Mouse (Mus musculus): ENCODE measurements around the gene Mical2. TPM values are rescaled to one million over a fixed set of nuclear protein-coding genes. Genes with fewer than 3 reads are reported as not detected.

Mical2 gene
- polyA plus RNA-seq, 1 experiment = 173 TPM

DNA sequence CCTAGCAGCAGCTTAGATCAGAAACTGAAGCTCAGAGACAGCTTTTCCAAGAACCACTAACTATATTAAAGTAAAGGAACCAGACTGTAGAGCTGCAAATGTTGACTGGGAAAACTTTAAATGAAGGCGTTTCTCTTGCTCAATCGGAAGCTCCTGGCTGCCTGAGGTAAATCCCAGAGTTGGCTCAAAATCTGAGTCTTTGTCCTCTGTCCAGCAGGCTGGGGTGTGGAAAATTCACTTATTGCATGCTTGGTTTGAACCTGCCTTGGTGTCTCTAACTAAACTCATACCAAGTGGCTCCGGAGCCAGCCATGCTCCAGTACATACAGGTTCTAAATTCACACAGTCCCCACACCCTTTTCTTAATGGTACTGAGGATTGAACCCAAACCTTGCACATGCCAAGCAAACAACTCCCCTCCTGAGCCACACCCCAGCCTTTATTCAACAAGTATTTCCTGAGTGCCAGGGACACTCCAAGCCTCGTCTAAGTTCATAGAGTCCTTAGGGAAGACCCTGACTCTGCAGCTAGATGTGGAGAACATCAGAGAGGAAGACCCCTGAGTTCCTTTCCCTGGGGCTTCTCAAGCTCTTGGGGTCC is 20.3 kb downstream of the Mical2 start:
- 26% methylated on average over 4 of the region's 4 CpGs for WGBS
- H3K4me1 ChIP-seq (ENCODE audit: control insufficient read depth, insufficient read depth, low read length) = peaks cover 58% of the 10 kb centered on the region
- TF ChIP-seq CTCF (IDR thresholded peaks at IDR 0.05; ENCODE audit: borderline replicate concordance, insufficient read depth, low read depth, low read length) (no peak), POLR2A (IDR thresholded peaks at IDR 0.05; ENCODE audit: borderline replicate concordance, insufficient read depth, low read length) (no peak)
- H3K27ac ChIP-seq (ENCODE audit: insufficient read depth, low read length) = no peak overlapping the region
- no peak overlapping the region for H3K4me3 ChIP-seq (replicated peaks; ENCODE audit: insufficient read depth, low read depth, low read length)
- no peak for DNase-seq
- no peaks in the 10 kb centered on the region; the same call in 1 of the 2 replicates for H3K27me3 ChIP-seq (ENCODE audit: control insufficient read depth, insufficient read depth, low read length)

DNA sequence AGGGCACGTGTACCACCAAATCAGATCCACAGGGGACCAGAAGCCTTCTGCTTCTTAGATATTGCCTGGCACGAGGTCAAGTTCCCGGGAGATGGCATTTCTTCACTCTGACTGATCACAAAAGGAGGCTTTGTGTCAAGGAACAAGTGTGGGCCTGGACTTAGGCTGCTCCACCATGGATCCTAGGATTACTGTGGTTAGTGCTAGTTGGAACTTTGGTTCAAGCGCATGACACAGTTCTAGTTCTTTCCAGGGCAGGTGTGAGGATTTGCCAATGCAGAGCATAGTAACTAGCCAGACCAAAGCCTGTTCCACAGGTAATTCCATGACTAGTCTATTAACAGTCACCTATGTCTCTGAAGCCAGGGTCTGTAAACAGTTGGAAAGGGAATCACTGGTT is 20.8 kb downstream of the Mical2 start:
- no peak for TF ChIP-seq POLR2A (IDR thresholded peaks at IDR 0.05; ENCODE audit: borderline replicate concordance, insufficient read depth, low read length)
- no peak for TF ChIP-seq CTCF (IDR thresholded peaks at IDR 0.05; ENCODE audit: borderline replicate concordance, insufficient read depth, low read depth, low read length)
- H3K27me3 ChIP-seq (ENCODE audit: control insufficient read depth, insufficient read depth, low read length) = no peaks in the 10 kb centered on the region; the same call in 1 of the 2 replicates
- peaks cover 53% of the 10 kb centered on the region for H3K4me1 ChIP-seq (ENCODE audit: control insufficient read depth, insufficient read depth, low read length)
- no peak for DNase-seq
- H3K27ac ChIP-seq (ENCODE audit: insufficient read depth, low read length) = no peak overlapping the region
- H3K4me3 ChIP-seq (replicated peaks; ENCODE audit: insufficient read depth, low read depth, low read length) = no peak overlapping the region
- WGBS = 43% methylated on average over 4 of the region's 4 CpGs

- no peak for DNase-seq
- Histone ChIP-seq H3K4me1 (ENCODE audit: control insufficient read depth, insufficient read depth, low read length) (peaks cover 45% of the 10 kb centered on the region), H3K27me3 (ENCODE audit: control insufficient read depth, insufficient read depth, low read length) (no peaks in the 10 kb centered on the region), H3K4me3 (replicated peaks; ENCODE audit: insufficient read depth, low read depth, low read length) (no peak overlapping the region), H3K27ac (ENCODE audit: insufficient read depth, low read length) (no peak overlapping the region)
- TF ChIP-seq POLR2A (IDR thresholded peaks at IDR 0.05; ENCODE audit: borderline replicate concordance, insufficient read depth, low read length) = no peak
- TF ChIP-seq CTCF (IDR thresholded peaks at IDR 0.05; ENCODE audit: borderline replicate concordance, insufficient read depth, low read depth, low read length) = no peak
- 73% methylated on average over 3 of the region's 3 CpGs for WGBS
Measured at GRCm38 (mm10) chr7:112247890-112248289, 22.2 kb downstream of the Mical2 start.

GRCm38 (mm10) chr7:112249476-112249875 is 23.8 kb downstream of the Mical2 start:
- H3K27ac ChIP-seq (ENCODE audit: insufficient read depth, low read length) = 0 out of 2 replicates have a peak overlapping the region, but pooled peaks have one; percentile 7
- H3K4me1 ChIP-seq (ENCODE audit: control insufficient read depth, insufficient read depth, low read length) = peaks cover 31% of the 10 kb centered on the region
- 13% methylated on average over 4 of the region's 4 CpGs for WGBS
- no peak for DNase-seq
- H3K4me3 ChIP-seq (replicated peaks; ENCODE audit: insufficient read depth, low read depth, low read length) = no peak overlapping the region
- no peaks in the 10 kb centered on the region for H3K27me3 ChIP-seq (ENCODE audit: control insufficient read depth, insufficient read depth, low read length)
- no peak for TF ChIP-seq POLR2A (IDR thresholded peaks at IDR 0.05; ENCODE audit: borderline replicate concordance, insufficient read depth, low read length)
- TF ChIP-seq CTCF (IDR thresholded peaks at IDR 0.05; ENCODE audit: borderline replicate concordance, insufficient read depth, low read depth, low read length) = no peak

DNA sequence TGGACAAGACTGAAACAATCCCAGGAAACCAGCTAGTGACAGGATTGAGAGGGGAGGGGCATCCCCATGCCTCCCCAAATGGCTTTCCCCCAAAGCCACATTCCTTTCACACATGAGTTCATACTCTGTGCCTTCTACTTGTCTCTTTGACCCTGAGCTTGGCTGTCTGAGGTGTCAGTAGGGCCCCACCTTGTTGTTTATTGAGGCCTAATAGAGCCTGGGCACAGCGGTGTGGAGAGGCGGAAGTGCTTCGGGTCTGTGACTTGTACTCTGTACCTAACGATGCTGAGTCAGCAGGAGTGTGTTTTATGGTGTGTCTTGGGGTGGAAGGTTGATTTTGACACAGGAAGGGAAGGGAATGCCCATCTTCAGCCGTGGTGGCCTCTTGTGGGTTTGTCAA is 26.4 kb downstream of the Mical2 start:
- 74% methylated on average over 5 of the region's 5 CpGs for WGBS
- H3K4me1 ChIP-seq (ENCODE audit: control insufficient read depth, insufficient read depth, low read length) = peaks cover 29% of the 10 kb centered on the region
- H3K27me3 ChIP-seq (ENCODE audit: control insufficient read depth, insufficient read depth, low read length) = no peaks in the 10 kb centered on the region
- DNase-seq = no peak
- no peak overlapping the region for H3K4me3 ChIP-seq (replicated peaks; ENCODE audit: insufficient read depth, low read depth, low read length)
- TF ChIP-seq CTCF (IDR thresholded peaks at IDR 0.05; ENCODE audit: borderline replicate concordance, insufficient read depth, low read depth, low read length) = no peak
- TF ChIP-seq POLR2A (IDR thresholded peaks at IDR 0.05; ENCODE audit: borderline replicate concordance, insufficient read depth, low read length) = no peak
- no peak overlapping the region for H3K27ac ChIP-seq (ENCODE audit: insufficient read depth, low read length)

- no peaks in the 10 kb centered on the region for H3K27me3 ChIP-seq (ENCODE audit: control insufficient read depth, insufficient read depth, low read length)
- no peak overlapping the region for H3K4me3 ChIP-seq (replicated peaks; ENCODE audit: insufficient read depth, low read depth, low read length)
- 86% methylated on average over 3 of the region's 3 CpGs for WGBS
- no peak for TF ChIP-seq POLR2A (IDR thresholded peaks at IDR 0.05; ENCODE audit: borderline replicate concordance, insufficient read depth, low read length)
- TF ChIP-seq CTCF (IDR thresholded peaks at IDR 0.05; ENCODE audit: borderline replicate concordance, insufficient read depth, low read depth, low read length) = no peak
- H3K4me1 ChIP-seq (ENCODE audit: control insufficient read depth, insufficient read depth, low read length) = peaks cover 30% of the 10 kb centered on the region
- DNase-seq = no peak
- H3K27ac ChIP-seq (ENCODE audit: insufficient read depth, low read length) = no peak overlapping the region
Measured at GRCm38 (mm10) chr7:112254233-112254632, 28.6 kb downstream of the Mical2 start.

DNA sequence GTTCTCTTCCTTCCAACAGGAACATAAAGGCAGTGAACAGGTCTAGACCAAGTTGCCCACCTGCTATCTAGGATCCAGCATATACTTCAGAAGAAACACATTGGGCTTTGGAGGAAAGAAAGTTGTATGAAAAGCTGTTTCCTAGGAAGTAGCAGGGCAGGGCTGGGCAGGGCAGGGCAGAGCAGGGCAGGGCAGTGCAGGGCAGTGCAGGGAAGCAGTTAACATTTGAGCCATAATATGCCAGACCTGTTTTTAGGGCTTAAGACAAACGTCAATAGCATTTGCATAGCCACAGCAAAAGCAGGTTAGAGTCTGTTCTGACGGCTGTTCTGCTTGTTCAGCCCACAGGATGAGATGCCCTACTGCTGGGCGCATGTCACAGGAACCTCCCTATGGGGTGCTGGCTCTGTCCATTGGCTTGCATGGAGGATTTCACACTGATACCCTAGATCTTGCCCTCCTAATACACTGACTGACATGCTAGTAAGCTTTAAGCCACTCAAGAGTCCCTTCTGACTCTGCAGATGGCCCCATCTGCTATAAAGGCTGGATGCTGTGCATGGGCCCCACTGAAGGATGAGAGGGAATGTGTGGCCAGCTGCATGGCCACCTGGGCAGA is 29.7 kb downstream of the Mical2 start:
- DNase-seq = peak in 1 of 2 experiments; percentile 67
- 12% methylated on average over 3 of the region's 3 CpGs for WGBS
- Histone ChIP-seq H3K4me3 (replicated peaks; ENCODE audit: insufficient read depth, low read depth, low read length) (no peak overlapping the region), H3K4me1 (ENCODE audit: control insufficient read depth, insufficient read depth, low read length) (peaks cover 27% of the 10 kb centered on the region), H3K27ac (ENCODE audit: insufficient read depth, low read length) (peak overlapping the region; percentile 46), H3K27me3 (ENCODE audit: control insufficient read depth, insufficient read depth, low read length) (no peaks in the 10 kb centered on the region)
- TF ChIP-seq POLR2A (IDR thresholded peaks at IDR 0.05; ENCODE audit: borderline replicate concordance, insufficient read depth, low read length) = no peak
- no peak for TF ChIP-seq CTCF (IDR thresholded peaks at IDR 0.05; ENCODE audit: borderline replicate concordance, insufficient read depth, low read depth, low read length)

- Histone ChIP-seq H3K27ac (ENCODE audit: insufficient read depth, low read length) (no peak overlapping the region), H3K4me3 (replicated peaks; ENCODE audit: insufficient read depth, low read depth, low read length) (no peak overlapping the region), H3K27me3 (ENCODE audit: control insufficient read depth, insufficient read depth, low read length) (no peaks in the 10 kb centered on the region), H3K4me1 (ENCODE audit: control insufficient read depth, insufficient read depth, low read length) (peaks cover 24% of the 10 kb centered on the region)
- no peak for DNase-seq
- WGBS = 78% methylated on average over 4 of the region's 4 CpGs
- TF ChIP-seq POLR2A (IDR thresholded peaks at IDR 0.05; ENCODE audit: borderline replicate concordance, insufficient read depth, low read length) (no peak), CTCF (IDR thresholded peaks at IDR 0.05; ENCODE audit: borderline replicate concordance, insufficient read depth, low read depth, low read length) (no peak)
Measured at GRCm38 (mm10) chr7:112258338-112258903, 32.8 kb downstream of the Mical2 start.
